ENCODE assay signal across 8 mouse cellular contexts in genomic region chr10:93723942-93724542, GRCm38 (mm10).
A peak's percentile ranks its signal among the peaks of the same experiment; 100 is the strongest.
DNase-seq lines count a peak whose midpoint lies in the region.

No protein-coding gene starts in this region.

- peak; percentile 10 to 40 for DNase-seq in urinary bladder, postnatal 36 days (ENCODE audit: low spot score in 2 of 2)
- no peak for DNase-seq in urinary bladder, adult 2 months (ENCODE audit: low spot score)
- DNase-seq in heart, adult 9 months (ENCODE audit: low spot score in 2 of 2) = peak; percentile 34 to 37
- DNase-seq in kidney, postnatal 10 days = peak; percentile 57
- DNase-seq in lung, postnatal 36 days = peak; percentile 65
- DNase-seq in cerebellum, adult 9-10 months = no peak
- no peak for DNase-seq in cerebellum, adult 18-20 months
- DNase-seq in left cerebral cortex, postnatal 14 days (ENCODE audit: low spot score in 2 of 2) = no peak

- intact Hi-C loops in left cerebral cortex, postnatal 14 days (cut with DNase I) = no loop called here

Comparison
In these comparisons a context has a peak if more than half of its experiments do, and no peak if none do; other contexts are left out.
1. DNase-seq: peak in urinary bladder, postnatal 36 days (2 of 2), heart, adult 9 months (2 of 2), kidney, postnatal 10 days (single experiment) and lung, postnatal 36 days (single experiment); none in urinary bladder, adult 2 months (single experiment), cerebellum, adult 9-10 months (single experiment), cerebellum, adult 18-20 months (0 of 2) and left cerebral cortex, postnatal 14 days (0 of 2).